Mouse (Mus musculus) midbrain, embryonic 15.5 days (tissue): ENCODE measurements at regions not wholly inside any gene's neighbourhood (a gene's known extent, or its start where the extent isn't known, plus 50 kb on each side); places are given as distances from the start of the nearest gene placed in this dataset.

Experiments used
- ATAC-seq: fragments of 200-750 bp; cut with Nextera tagmentation; replicated peaks from 2 replicates; pipeline ENCODE4 v1.8.0; 2017; ENCODE audit warnings: moderate TSS enrichment
- H3K27ac ChIP-seq: fragments of 300-500 bp; sonication (generic); 2 replicates; pipeline ENCODE4 v1.5.1; 2015; ENCODE audit warnings: mild to moderate bottlenecking, inconsistent platforms
- H3K27me3 ChIP-seq: fragments of 300-500 bp; sonication (generic); replicated peaks from 2 replicates; pipeline ENCODE4 v1.6.1; 2015; ENCODE audit warnings: inconsistent platforms
- H3K36me3 ChIP-seq: fragments of 300-500 bp; sonication (generic); replicated peaks from 2 replicates; pipeline ENCODE4 v1.6.1; 2015; ENCODE audit warnings: inconsistent platforms
- H3K4me1 ChIP-seq: fragments of 300-500 bp; sonication (generic); 2 replicates; pipeline ENCODE4 v1.6.1; 2015; ENCODE audit warnings: inconsistent platforms
- H3K4me2 ChIP-seq: fragments of 300-500 bp; sonication (generic); 2 replicates; pipeline ENCODE4 v1.6.1; 2015; ENCODE audit warnings: inconsistent platforms, mild to moderate bottlenecking, moderate library complexity
- H3K4me3 ChIP-seq: fragments of 300-500 bp; sonication (generic); 2 replicates; pipeline ENCODE4 v1.5.1; 2015; ENCODE audit warnings: mild to moderate bottlenecking, inconsistent platforms
- H3K9ac ChIP-seq: fragments of 300-500 bp; sonication (generic); 2 replicates; pipeline ENCODE4 v1.6.1; 2015; ENCODE audit warnings: mild to moderate bottlenecking, inconsistent platforms
- H3K9me3 ChIP-seq: fragments of 300-500 bp; sonication (generic); 2 replicates; pipeline ENCODE4 v1.6.1; 2016; ENCODE audit warnings: inconsistent platforms
- WGBS: fragments of 180-500 bp; shearing (Covaris S2); methylation state at CpG from one replicate; pipeline ENCODE4 v1.1.7; 2015; ENCODE audit warnings: mixed read lengths; 5-methylcytosine and 5-hydroxymethylcytosine counted together

- no peak overlapping the region for H3K9ac ChIP-seq
- H3K27ac ChIP-seq: no peak overlapping the region
- H3K4me2 ChIP-seq: no peak overlapping the region
- H3K27me3 ChIP-seq: no peaks in the 10 kb centered on the region
- 87% methylated on average over 9 of the region's 9 CpGs for WGBS
- H3K4me1 ChIP-seq: no peaks in the 10 kb centered on the region
- no peaks in the 10 kb centered on the region for H3K36me3 ChIP-seq
- H3K9me3 ChIP-seq: no peaks in the 10 kb centered on the region
- no peak overlapping the region for H3K4me3 ChIP-seq
- no peak for ATAC-seq
These were observed 106.7 kb upstream of the Osmr start for GRCm38 (mm10) chr15:6981430-6981829.

GRCm38 (mm10) chr15:6983320-6983719, 107.1 kb upstream of the Lifr start:
- Histone ChIP-seq H3K9me3 (no peaks in the 10 kb centered on the region), H3K36me3 (no peaks in the 10 kb centered on the region), H3K9ac (no peak overlapping the region), H3K27ac (no peak overlapping the region), H3K27me3 (no peaks in the 10 kb centered on the region), H3K4me1 (no peaks in the 10 kb centered on the region), H3K4me2 (no peak overlapping the region), H3K4me3 (no peak overlapping the region)
- ATAC-seq: no peak
- WGBS: 71% methylated on average over 3 of the region's 3 CpGs

- H3K4me2 ChIP-seq: no peak overlapping the region
- H3K9ac ChIP-seq: no peak overlapping the region
- peak; percentile 65 for ATAC-seq
- 0 out of 2 replicates have a peak overlapping the region, but pooled peaks have one; percentile 20 for H3K27ac ChIP-seq
- H3K27me3 ChIP-seq: no peaks in the 10 kb centered on the region
- 70% methylated on average over 3 of the region's 3 CpGs for WGBS
- H3K36me3 ChIP-seq: no peaks in the 10 kb centered on the region
- no peak overlapping the region for H3K4me3 ChIP-seq
- no peaks in the 10 kb centered on the region for H3K9me3 ChIP-seq
- H3K4me1 ChIP-seq: no peaks in the 10 kb centered on the region
These were observed 102.2 kb upstream of the Lifr start for GRCm38 (mm10) chr15:6988187-6988586.

GRCm38 (mm10) chr15:6989094-6989493, 101.3 kb upstream of the Lifr start:
- H3K27ac ChIP-seq: no peak overlapping the region
- 88% methylated on average over 6 of the region's 6 CpGs for WGBS
- ATAC-seq: no peak

GRCm38 (mm10) chr15:6993226-6993625, 97.2 kb upstream of the Lifr start:
- no peak overlapping the region for H3K4me3 ChIP-seq
- peak; percentile 55; the same call in 1 of the 2 replicates for ATAC-seq
- H3K9me3 ChIP-seq: no peaks in the 10 kb centered on the region
- no peak overlapping the region for H3K4me2 ChIP-seq
- H3K27me3 ChIP-seq: no peaks in the 10 kb centered on the region
- H3K27ac ChIP-seq: no peak overlapping the region
- H3K9ac ChIP-seq: no peak overlapping the region
- H3K36me3 ChIP-seq: no peaks in the 10 kb centered on the region
- WGBS: 73% methylated on average over 9 of the region's 9 CpGs
- H3K4me1 ChIP-seq: no peaks in the 10 kb centered on the region

More at GRCm38 (mm10) chr15:6989094-6989493, 101.3 kb upstream of the Lifr start:
- H3K4me1 ChIP-seq: no peaks in the 10 kb centered on the region
- H3K4me3 ChIP-seq: no peak overlapping the region
- no peaks in the 10 kb centered on the region for H3K36me3 ChIP-seq
- no peak overlapping the region for H3K9ac ChIP-seq
- no peaks in the 10 kb centered on the region for H3K9me3 ChIP-seq
- no peaks in the 10 kb centered on the region for H3K27me3 ChIP-seq
- H3K4me2 ChIP-seq: no peak overlapping the region

GRCm38 (mm10) chr15:6995246-6995645, 95.2 kb upstream of the Lifr start:
- Histone ChIP-seq H3K4me1 (no peaks in the 10 kb centered on the region), H3K4me2 (no peak overlapping the region), H3K36me3 (no peaks in the 10 kb centered on the region), H3K27ac (no peak overlapping the region), H3K27me3 (no peaks in the 10 kb centered on the region), H3K9me3 (no peaks in the 10 kb centered on the region), H3K9ac (no peak overlapping the region), H3K4me3 (no peak overlapping the region)
- ATAC-seq: no peak
- WGBS: 73% methylated on average over 3 of the region's 3 CpGs

- H3K4me2 ChIP-seq: no peak overlapping the region
- H3K27ac ChIP-seq: no peak overlapping the region
- no peak for ATAC-seq
- H3K9me3 ChIP-seq: no peaks in the 10 kb centered on the region
- H3K4me3 ChIP-seq: no peak overlapping the region
- no peaks in the 10 kb centered on the region for H3K4me1 ChIP-seq
- H3K36me3 ChIP-seq: no peaks in the 10 kb centered on the region
- no peak overlapping the region for H3K9ac ChIP-seq
- WGBS: 87% methylated on average over 5 of the region's 5 CpGs
- H3K27me3 ChIP-seq: no peaks in the 10 kb centered on the region
These were observed 92.5 kb upstream of the Lifr start for GRCm38 (mm10) chr15:6997871-6998270.

GRCm38 (mm10) chr15:6998576-6999070, 91.8 kb upstream of the Lifr start:
- H3K4me1 ChIP-seq: no peaks in the 10 kb centered on the region
- H3K4me3 ChIP-seq: no peak overlapping the region
- H3K27ac ChIP-seq: no peak overlapping the region
- ATAC-seq: no peak
- H3K9me3 ChIP-seq: no peaks in the 10 kb centered on the region
- H3K4me2 ChIP-seq: no peak overlapping the region
- 78% methylated on average over 5 of the region's 5 CpGs for WGBS
- no peak overlapping the region for H3K9ac ChIP-seq
- H3K36me3 ChIP-seq: no peaks in the 10 kb centered on the region
- no peaks in the 10 kb centered on the region for H3K27me3 ChIP-seq

- Histone ChIP-seq H3K4me2 (no peak overlapping the region), H3K9me3 (no peaks in the 10 kb centered on the region), H3K9ac (no peak overlapping the region), H3K4me3 (no peak overlapping the region), H3K27ac (no peak overlapping the region), H3K27me3 (no peaks in the 10 kb centered on the region), H3K36me3 (no peaks in the 10 kb centered on the region), H3K4me1 (no peaks in the 10 kb centered on the region)
- ATAC-seq: no peak
- WGBS: 82% methylated on average over 3 of the region's 3 CpGs
These were observed 90.7 kb upstream of the Lifr start for GRCm38 (mm10) chr15:6999667-7000066.

- WGBS: 82% methylated on average over 5 of the region's 5 CpGs
- ATAC-seq: no peak
- no peak overlapping the region for H3K4me3 ChIP-seq
These were observed 88.2 kb upstream of the Lifr start for GRCm38 (mm10) chr15:7002226-7002625.

GRCm38 (mm10) chr15:7003311-7003710, 87.1 kb upstream of the Lifr start:
- H3K36me3 ChIP-seq: no peaks in the 10 kb centered on the region
- no peak overlapping the region for H3K4me2 ChIP-seq
- H3K9me3 ChIP-seq: no peaks in the 10 kb centered on the region
- H3K27ac ChIP-seq: no peak overlapping the region
- H3K4me1 ChIP-seq: no peaks in the 10 kb centered on the region
- no peaks in the 10 kb centered on the region for H3K27me3 ChIP-seq
- no peak overlapping the region for H3K4me3 ChIP-seq
- 91% methylated on average over 2 of the region's 2 CpGs for WGBS
- no peak overlapping the region for H3K9ac ChIP-seq
- ATAC-seq: no peak

More at GRCm38 (mm10) chr15:7002226-7002625, 88.2 kb upstream of the Lifr start:
- Histone ChIP-seq H3K4me1 (no peaks in the 10 kb centered on the region), H3K9me3 (no peaks in the 10 kb centered on the region), H3K27ac (no peak overlapping the region), H3K9ac (no peak overlapping the region), H3K27me3 (no peaks in the 10 kb centered on the region), H3K4me2 (no peak overlapping the region), H3K36me3 (no peaks in the 10 kb centered on the region)

- no peak for ATAC-seq
- Histone ChIP-seq H3K4me1 (no peaks in the 10 kb centered on the region), H3K27me3 (no peaks in the 10 kb centered on the region), H3K4me3 (no peak overlapping the region), H3K4me2 (no peak overlapping the region), H3K27ac (no peak overlapping the region), H3K9ac (no peak overlapping the region), H3K36me3 (no peaks in the 10 kb centered on the region), H3K9me3 (no peaks in the 10 kb centered on the region)
- 84% methylated on average over 1 of the region's 1 CpGs for WGBS
These were observed 85.3 kb upstream of the Lifr start for GRCm38 (mm10) chr15:7005142-7005541.

GRCm38 (mm10) chr15:7006271-7006670, 84.1 kb upstream of the Lifr start:
- no peak overlapping the region for H3K4me2 ChIP-seq
- H3K4me1 ChIP-seq: no peaks in the 10 kb centered on the region
- no peak for ATAC-seq
- H3K27ac ChIP-seq: no peak overlapping the region
- H3K9ac ChIP-seq: no peak overlapping the region
- no peaks in the 10 kb centered on the region for H3K9me3 ChIP-seq
- H3K36me3 ChIP-seq: no peaks in the 10 kb centered on the region
- 88% methylated on average over 2 of the region's 2 CpGs for WGBS
- H3K4me3 ChIP-seq: no peak overlapping the region
- H3K27me3 ChIP-seq: no peaks in the 10 kb centered on the region
